Mouse (Mus musculus): ENCODE measurements around the gene Fpr2. TPM values are rescaled to one million over a fixed set of nuclear protein-coding genes. Genes with fewer than 3 reads are reported as not detected.

The Fpr2 gene
- polyA plus RNA-seq, 1 experiment = not detected

DNA sequence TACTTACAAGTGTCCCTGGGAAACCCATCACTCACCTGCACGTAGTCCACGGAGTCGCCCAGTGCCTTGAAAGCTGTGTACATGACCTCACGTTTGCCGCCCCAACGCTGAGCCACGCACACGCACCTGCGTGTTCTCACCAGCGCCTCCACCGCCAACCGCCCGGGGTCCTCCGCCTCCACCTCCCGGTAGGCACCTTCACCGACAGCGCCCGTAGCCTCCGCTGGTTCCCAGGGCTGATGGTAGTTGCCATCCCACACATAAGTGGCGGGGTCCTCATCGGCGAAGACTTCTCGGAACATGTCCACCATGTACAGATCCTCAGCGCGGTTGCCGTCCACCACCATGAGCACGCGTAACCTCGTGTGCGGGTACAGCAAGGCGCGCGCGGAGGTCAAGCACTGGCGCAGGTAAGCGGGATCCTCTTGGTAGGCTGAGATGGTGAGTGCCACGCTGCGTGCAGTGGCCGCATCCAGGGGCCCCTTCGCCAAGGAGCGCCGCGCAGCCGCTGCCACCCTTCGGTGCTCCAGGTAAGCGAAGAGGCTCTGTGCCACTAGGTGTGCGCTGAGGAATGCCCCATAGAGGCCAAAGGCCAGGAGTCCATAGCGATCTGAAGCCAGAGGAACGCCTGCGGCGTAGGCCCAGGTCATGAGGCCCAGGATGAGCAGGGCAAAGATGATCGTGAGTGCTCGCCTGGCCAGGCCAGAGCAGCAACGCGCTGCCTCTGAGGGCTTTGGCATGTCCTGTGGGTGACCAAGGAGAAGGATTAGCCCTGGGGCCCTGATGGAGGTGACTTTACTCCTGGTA, 37.5 kb upstream of the Fpr2 start:
- no peak overlapping the region for H3K27ac ChIP-seq (ENCODE audit: insufficient read depth, low read depth, low read length)
- peak overlapping the region; percentile 8; the same call in 1 of the 2 replicates for H3K4me3 ChIP-seq (ENCODE audit: insufficient read depth, low read depth, low read length)
- H3K4me1 ChIP-seq (ENCODE audit: control insufficient read depth, insufficient read depth, low read length) = no peaks in the 10 kb centered on the region; the same call in 1 of the 2 replicates
- 32% methylated on average over 55 of the region's 55 CpGs for WGBS
- no peak for TF ChIP-seq CTCF (IDR thresholded peaks at IDR 0.05; ENCODE audit: insufficient read depth, low read depth, low read length)
- TF ChIP-seq POLR2A (IDR thresholded peaks at IDR 0.05; ENCODE audit: insufficient read depth, low read depth, low read length) = no peak

DNA sequence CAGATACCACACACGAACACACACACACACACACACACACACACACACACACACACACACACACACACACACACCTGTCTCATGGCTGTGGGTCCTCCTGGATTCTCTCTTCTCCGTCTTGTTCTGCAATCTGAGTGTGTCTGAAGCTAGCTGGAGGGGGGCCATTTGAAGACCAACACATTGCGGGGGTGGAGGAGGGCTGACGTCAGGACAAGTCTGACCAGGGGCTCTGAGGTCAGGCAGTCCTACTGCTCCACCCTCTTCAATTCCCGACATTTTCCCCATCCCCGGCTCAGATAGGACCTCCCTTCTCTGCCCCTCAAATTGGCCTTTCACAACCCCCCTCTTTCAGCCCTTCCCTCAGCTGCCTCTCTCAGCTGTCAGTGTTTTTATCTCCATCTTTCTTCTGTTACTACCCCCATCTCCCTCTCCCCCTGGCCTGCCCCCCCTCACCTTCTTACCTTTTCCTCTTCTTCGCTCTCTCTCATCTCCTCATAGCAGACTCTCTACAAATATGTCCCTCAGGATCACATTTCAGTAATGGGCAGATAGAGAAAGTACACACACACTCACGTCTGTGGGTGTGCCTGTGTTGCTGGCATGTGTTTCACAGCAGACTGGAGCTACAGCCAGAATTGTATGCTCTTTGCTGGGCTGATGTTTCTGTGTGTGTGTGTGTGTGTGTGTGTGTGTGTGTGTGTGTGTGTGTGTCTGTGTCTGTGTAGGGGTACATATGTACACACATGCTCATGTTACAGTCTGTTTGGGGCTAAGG, 32.4 kb upstream of the Fpr2 start, which contains the start of gene Has1:
Gene Has1, minus strand, starts transcription at position 142 of the 775 bp plus-strand sequence.
- WGBS = 56% methylated on average over 8 of the region's 8 CpGs
- no peak for TF ChIP-seq CTCF (IDR thresholded peaks at IDR 0.05; ENCODE audit: insufficient read depth, low read depth, low read length)
- no peak for TF ChIP-seq POLR2A (IDR thresholded peaks at IDR 0.05; ENCODE audit: insufficient read depth, low read depth, low read length)

DNA sequence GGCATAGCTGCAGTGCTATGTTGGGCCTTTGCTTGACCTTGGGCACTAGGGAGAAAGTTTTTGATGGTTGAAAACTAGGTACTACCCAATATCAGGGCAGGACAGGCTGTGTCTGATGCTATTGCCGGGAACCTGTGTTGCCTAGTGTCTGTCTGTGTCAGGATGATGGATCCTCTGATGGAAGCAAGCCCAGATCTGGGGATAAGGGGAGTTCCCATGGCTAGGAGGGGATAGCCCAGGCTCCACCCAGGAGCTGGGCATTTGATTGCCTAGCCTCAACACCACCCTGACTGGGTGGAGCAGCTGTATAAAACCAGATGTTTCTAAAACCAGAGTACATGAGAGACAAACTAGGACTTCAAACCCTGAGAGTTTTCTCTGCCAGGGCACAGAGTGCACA, 31.0 kb upstream of the Fpr2 start:
- WGBS = 94% methylated on average over 1 of the region's 1 CpGs
- TF ChIP-seq CTCF (IDR thresholded peaks at IDR 0.05; ENCODE audit: insufficient read depth, low read depth, low read length) = no peak
- no peak for TF ChIP-seq POLR2A (IDR thresholded peaks at IDR 0.05; ENCODE audit: insufficient read depth, low read depth, low read length)
- Histone ChIP-seq H3K4me1 (ENCODE audit: control insufficient read depth, insufficient read depth, low read length) (no peaks in the 10 kb centered on the region; the same call in 1 of the 2 replicates), H3K27ac (ENCODE audit: insufficient read depth, low read depth, low read length) (no peak overlapping the region), H3K4me3 (ENCODE audit: insufficient read depth, low read depth, low read length) (no peak overlapping the region)

More for the DNA sequence above, 32.4 kb upstream of the Fpr2 start, which contains the start of gene Has1:
- Histone ChIP-seq H3K4me3 (ENCODE audit: insufficient read depth, low read depth, low read length) (no peak within 1 kb of the TSS), H3K4me1 (ENCODE audit: control insufficient read depth, insufficient read depth, low read length) (no peaks in the 10 kb centered on the region; the same call in 1 of the 2 replicates), H3K27ac (ENCODE audit: insufficient read depth, low read depth, low read length) (no peak within 1 kb of the TSS)

DNA sequence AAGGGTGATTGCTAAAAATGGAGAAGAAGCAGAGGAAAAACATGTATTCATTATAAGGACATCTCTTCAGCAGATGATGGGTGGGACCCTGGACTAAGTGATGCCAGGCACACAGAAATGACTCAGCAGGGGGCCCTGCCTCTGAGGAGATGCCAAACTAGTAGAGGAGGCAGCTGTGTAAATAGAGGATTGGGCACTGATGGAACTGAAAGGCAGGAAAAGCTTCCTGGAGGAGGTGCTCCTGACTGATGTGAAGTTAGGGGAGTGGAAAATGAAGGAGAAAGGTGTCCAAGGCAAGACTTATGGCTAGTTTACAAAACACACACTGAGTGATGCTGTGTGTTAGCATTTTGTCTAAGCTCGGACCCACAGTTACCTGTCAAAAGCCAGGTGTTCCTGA, 30.2 kb upstream of the Fpr2 start:
- no peak for TF ChIP-seq CTCF (IDR thresholded peaks at IDR 0.05; ENCODE audit: insufficient read depth, low read depth, low read length)
- no peak for TF ChIP-seq POLR2A (IDR thresholded peaks at IDR 0.05; ENCODE audit: insufficient read depth, low read depth, low read length)
- Histone ChIP-seq H3K27ac (ENCODE audit: insufficient read depth, low read depth, low read length) (no peak overlapping the region), H3K4me3 (ENCODE audit: insufficient read depth, low read depth, low read length) (no peak overlapping the region), H3K4me1 (ENCODE audit: control insufficient read depth, insufficient read depth, low read length) (no peaks in the 10 kb centered on the region; the same call in 1 of the 2 replicates)
- 73% methylated on average over 1 of the region's 1 CpGs for WGBS

DNA sequence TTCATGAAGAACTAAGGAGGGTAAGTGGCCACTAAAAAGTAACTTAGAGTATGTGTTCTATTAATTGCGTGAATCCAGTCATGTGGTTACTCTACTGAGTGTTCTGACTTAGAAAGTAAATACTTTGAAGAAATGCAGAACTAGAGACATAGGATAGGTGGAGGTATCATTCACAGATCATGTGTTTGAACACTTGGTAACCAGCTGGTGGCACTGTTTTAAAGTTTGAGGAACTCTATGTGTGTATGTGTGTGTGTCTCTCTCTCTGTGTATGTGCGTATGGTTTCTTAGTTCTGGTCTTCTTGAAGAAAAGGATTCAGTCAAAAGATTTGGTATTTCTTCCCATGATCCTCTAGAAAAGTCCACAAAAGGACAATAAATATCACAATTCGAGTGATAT, 27.5 kb upstream of the Fpr2 start:
- no peak overlapping the region for H3K4me3 ChIP-seq (ENCODE audit: insufficient read depth, low read depth, low read length)
- 90% methylated on average over 3 of the region's 3 CpGs for WGBS
- H3K27ac ChIP-seq (ENCODE audit: insufficient read depth, low read depth, low read length) = no peak overlapping the region
- no peaks in the 10 kb centered on the region; the same call in 1 of the 2 replicates for H3K4me1 ChIP-seq (ENCODE audit: control insufficient read depth, insufficient read depth, low read length)
- no peak for TF ChIP-seq CTCF (IDR thresholded peaks at IDR 0.05; ENCODE audit: insufficient read depth, low read depth, low read length)
- TF ChIP-seq POLR2A (IDR thresholded peaks at IDR 0.05; ENCODE audit: insufficient read depth, low read depth, low read length) = no peak

DNA sequence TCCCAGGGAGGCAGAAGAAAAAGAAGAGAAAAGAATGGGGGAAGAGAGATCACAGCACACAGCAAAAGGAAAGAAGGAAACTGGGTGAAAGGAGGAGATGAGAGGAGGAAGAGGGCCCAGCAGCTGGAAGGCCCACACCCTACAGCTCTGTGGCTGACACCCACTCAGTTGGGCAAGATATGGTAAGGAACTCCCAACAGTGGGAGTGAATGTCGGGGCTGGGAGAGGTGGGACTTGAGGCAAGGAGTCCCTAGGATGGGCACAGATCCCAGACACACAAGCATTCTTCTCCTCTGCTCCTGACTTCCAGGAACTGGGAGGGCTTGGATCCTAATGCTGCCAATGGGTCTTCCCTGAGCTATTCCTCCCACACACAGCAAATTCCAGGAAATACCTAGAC, 25.3 kb upstream of the Fpr2 start:
- TF ChIP-seq POLR2A (IDR thresholded peaks at IDR 0.05; ENCODE audit: insufficient read depth, low read depth, low read length) = no peak
- no peak for TF ChIP-seq CTCF (IDR thresholded peaks at IDR 0.05; ENCODE audit: insufficient read depth, low read depth, low read length)
- Histone ChIP-seq H3K27ac (ENCODE audit: insufficient read depth, low read depth, low read length) (no peak overlapping the region), H3K4me3 (ENCODE audit: insufficient read depth, low read depth, low read length) (no peak overlapping the region), H3K4me1 (ENCODE audit: control insufficient read depth, insufficient read depth, low read length) (no peaks in the 10 kb centered on the region)
- WGBS = 48% methylated on average over 1 of the region's 1 CpGs

DNA sequence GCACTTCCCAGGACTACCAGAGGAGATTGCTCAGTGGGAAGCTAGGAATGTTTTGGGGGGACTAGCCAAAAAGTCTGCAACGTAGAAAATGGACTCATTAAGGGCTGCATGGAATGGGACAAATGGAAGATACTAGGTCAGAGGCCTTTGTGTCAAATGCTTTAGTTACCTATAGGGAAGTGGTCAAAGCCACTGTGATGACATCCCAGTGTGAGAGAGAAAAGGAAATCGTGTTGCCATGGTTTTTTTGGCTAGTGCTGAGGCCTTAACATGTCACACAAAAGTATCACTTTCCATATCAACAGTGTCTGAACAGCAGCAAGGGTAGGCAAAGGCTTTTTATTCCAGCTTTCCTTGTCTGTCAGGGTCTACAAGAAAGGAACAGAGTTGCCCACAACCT, 22.5 kb upstream of the Fpr2 start:
- WGBS = 40% methylated on average over 2 of the region's 2 CpGs
- Histone ChIP-seq H3K4me1 (ENCODE audit: control insufficient read depth, insufficient read depth, low read length) (no peaks in the 10 kb centered on the region), H3K4me3 (ENCODE audit: insufficient read depth, low read depth, low read length) (no peak overlapping the region), H3K27ac (ENCODE audit: insufficient read depth, low read depth, low read length) (no peak overlapping the region)
- TF ChIP-seq POLR2A (IDR thresholded peaks at IDR 0.05; ENCODE audit: insufficient read depth, low read depth, low read length) (no peak), CTCF (IDR thresholded peaks at IDR 0.05; ENCODE audit: insufficient read depth, low read depth, low read length) (no peak)

DNA sequence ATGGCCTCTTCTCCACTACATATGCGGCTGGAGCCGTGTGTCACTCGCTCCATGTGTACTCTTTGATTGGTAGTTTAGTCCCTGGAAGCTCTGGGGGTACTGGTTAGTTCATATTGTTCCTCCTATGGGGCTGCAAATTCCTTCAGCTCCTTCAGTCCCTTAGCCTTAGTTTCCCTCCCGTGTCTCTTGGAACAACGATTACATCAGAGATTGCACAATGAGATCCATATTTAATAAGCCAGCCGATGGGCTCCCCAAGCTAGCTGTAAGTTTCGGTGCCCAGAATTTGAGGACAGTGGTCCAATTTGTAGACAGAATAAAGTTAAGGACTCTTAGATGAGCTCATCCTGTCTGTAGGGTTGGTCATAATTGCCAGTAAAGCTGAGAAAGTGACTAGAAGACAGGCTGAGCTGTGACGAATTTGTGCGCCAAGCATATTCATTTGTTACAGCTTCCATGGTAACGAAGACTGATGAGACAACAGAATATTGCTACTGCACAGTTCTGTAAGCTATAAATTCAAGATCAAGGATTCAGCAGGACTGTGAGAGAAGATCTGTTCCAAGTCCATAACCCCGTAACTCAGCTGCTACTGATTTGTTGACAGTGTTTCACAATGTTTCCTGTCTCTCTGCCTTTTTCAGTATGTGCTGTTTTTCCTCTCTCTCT, 20.7 kb upstream of the Fpr2 start:
- H3K4me1 ChIP-seq (ENCODE audit: control insufficient read depth, insufficient read depth, low read length) = no peaks in the 10 kb centered on the region
- no peak overlapping the region for H3K27ac ChIP-seq (ENCODE audit: insufficient read depth, low read depth, low read length)
- no peak for TF ChIP-seq CTCF (IDR thresholded peaks at IDR 0.05; ENCODE audit: insufficient read depth, low read depth, low read length)
- TF ChIP-seq POLR2A (IDR thresholded peaks at IDR 0.05; ENCODE audit: insufficient read depth, low read depth, low read length) = no peak
- WGBS = 84% methylated on average over 11 of the region's 11 CpGs
- no peak overlapping the region for H3K4me3 ChIP-seq (ENCODE audit: insufficient read depth, low read depth, low read length)

Data from olfactory bulb, adult 2 months (tissue).